Mouse (Mus musculus) intestine, embryonic 14.5 days (tissue): ENCODE measurements at regions not wholly inside any gene's neighbourhood (a gene's known extent, or its start where the extent isn't known, plus 50 kb on each side); places are given as distances from the start of the nearest gene placed in this dataset.

ENCODE experiments used
- ATAC-seq: fragments of 200-750 bp; cut with Nextera tagmentation; replicated peaks from 2 replicates; pipeline ENCODE4 v1.8.0; 2017; ENCODE audit warnings: low read depth, moderate number of reproducible peaks, moderate TSS enrichment, moderate library complexity; ENCODE audit not compliant: low FRiP score, low TSS enrichment
- DNase-seq: peaks from one replicate; pipeline ENCODE4 v3.0.0-alpha.2; 2018; ENCODE audit warnings: low spot score
- H3K27ac ChIP-seq: fragments of 300-500 bp; sonication (generic); 2 replicates; pipeline ENCODE4 v1.5.1; 2014; ENCODE audit warnings: low read depth, mild to moderate bottlenecking, control low read depth
- H3K27me3 ChIP-seq: fragments of 300-500 bp; sonication (generic); replicated peaks from 2 replicates; pipeline ENCODE4 v1.6.1; 2014; ENCODE audit warnings: low read length, control low read depth; ENCODE audit not compliant: control insufficient read depth, insufficient read depth
- H3K36me3 ChIP-seq: fragments of 300-500 bp; sonication (generic); 2 replicates; pipeline ENCODE4 v1.6.1; 2014; ENCODE audit warnings: low read length, control low read depth; ENCODE audit not compliant: control insufficient read depth, insufficient read depth
- H3K4me1 ChIP-seq: fragments of 300-500 bp; sonication (generic); replicated peaks from 2 replicates; pipeline ENCODE4 v1.6.1; 2014; ENCODE audit warnings: low read length, control low read depth, mixed read lengths; ENCODE audit not compliant: control insufficient read depth, insufficient read depth
- H3K4me2 ChIP-seq: fragments of 300-500 bp; sonication (generic); 2 replicates; pipeline ENCODE4 v1.6.1; 2014; ENCODE audit warnings: low read length
- H3K4me3 ChIP-seq: fragments of 300-500 bp; sonication (generic); 2 replicates; pipeline ENCODE4 v1.5.1; 2014; ENCODE audit warnings: low read depth, low read length, control low read depth, mixed read lengths
- H3K9ac ChIP-seq: fragments of 300-500 bp; sonication (generic); 2 replicates; pipeline ENCODE4 v1.6.1; 2014; ENCODE audit warnings: mild to moderate bottlenecking, low read length
- H3K9me3 ChIP-seq: fragments of 300-500 bp; sonication (generic); 2 replicates; pipeline ENCODE4 v1.6.1; 2016; ENCODE audit warnings: low read length, control low read depth; ENCODE audit not compliant: control insufficient read depth
- WGBS: fragments of 180-500 bp; shearing (Covaris S2); extraction: QIAGEN DNeasy Blood & Tissue Kit; methylation state at CpG from one replicate; pipeline ENCODE4 v1.1.7; 2014; 5-methylcytosine and 5-hydroxymethylcytosine counted together

GRCm38 (mm10) chr8:49254311-49254828, 410.6 kb upstream of the Tenm3 start:
- H3K4me1 ChIP-seq: no peaks in the 10 kb centered on the region
- no peak overlapping the region for H3K9ac ChIP-seq

GRCm38 (mm10) chr8:49243002-49243401, 399.3 kb upstream of the Tenm3 start:
- no peaks in the 10 kb centered on the region for H3K27me3 ChIP-seq
- DNase-seq: no peak

More at GRCm38 (mm10) chr8:49254311-49254828, 410.6 kb upstream of the Tenm3 start:
- WGBS: 71% methylated on average over 3 of the region's 3 CpGs
- Histone ChIP-seq H3K27me3 (no peaks in the 10 kb centered on the region), H3K9me3 (no peaks in the 10 kb centered on the region), H3K27ac (no peak overlapping the region), H3K4me2 (no peak overlapping the region), H3K36me3 (no peaks in the 10 kb centered on the region), H3K4me3 (no peak overlapping the region)
- DNase-seq (no peak), ATAC-seq (no peak)

GRCm38 (mm10) chr8:49236822-49237071, 393.0 kb upstream of the Tenm3 start:
- Histone ChIP-seq H3K9me3 (no peaks in the 10 kb centered on the region), H3K27me3 (no peaks in the 10 kb centered on the region), H3K27ac (no peak overlapping the region), H3K4me3 (no peak overlapping the region), H3K4me2 (no peak overlapping the region), H3K36me3 (no peaks in the 10 kb centered on the region), H3K4me1 (no peaks in the 10 kb centered on the region), H3K9ac (no peak overlapping the region)
- 74% methylated on average over 4 of the region's 4 CpGs for WGBS
- ATAC-seq (no peak), DNase-seq (no peak)

More at GRCm38 (mm10) chr8:49243002-49243401, 399.3 kb upstream of the Tenm3 start:
- Histone ChIP-seq H3K4me2 (no peak overlapping the region), H3K4me1 (no peaks in the 10 kb centered on the region), H3K4me3 (no peak overlapping the region), H3K9ac (no peak overlapping the region), H3K9me3 (no peaks in the 10 kb centered on the region), H3K36me3 (no peaks in the 10 kb centered on the region), H3K27ac (no peak overlapping the region)
- ATAC-seq: no peak
- WGBS: 63% methylated on average over 5 of the region's 5 CpGs

GRCm38 (mm10) chr8:49236021-49236821, 392.5 kb upstream of the Tenm3 start:
- H3K4me2 ChIP-seq: no peak overlapping the region
- 87% methylated on average over 7 of the region's 7 CpGs for WGBS
- H3K9me3 ChIP-seq: no peaks in the 10 kb centered on the region
- no peak overlapping the region for H3K9ac ChIP-seq
- DNase-seq (no peak), ATAC-seq (no peak)
- H3K27ac ChIP-seq: no peak overlapping the region
- H3K36me3 ChIP-seq: no peaks in the 10 kb centered on the region
- no peak overlapping the region for H3K4me3 ChIP-seq
- H3K4me1 ChIP-seq: no peaks in the 10 kb centered on the region
- H3K27me3 ChIP-seq: no peaks in the 10 kb centered on the region

- Histone ChIP-seq H3K9ac (no peak overlapping the region), H3K27ac (no peak overlapping the region), H3K4me1 (no peaks in the 10 kb centered on the region), H3K27me3 (no peaks in the 10 kb centered on the region), H3K9me3 (no peaks in the 10 kb centered on the region), H3K4me2 (no peak overlapping the region), H3K4me3 (no peak overlapping the region), H3K36me3 (no peaks in the 10 kb centered on the region)
- ATAC-seq (no peak), DNase-seq (no peak)
- WGBS: 73% methylated on average over 18 of the region's 18 CpGs
These were observed 380.2 kb upstream of the Tenm3 start for GRCm38 (mm10) chr8:49223841-49224420.

- Histone ChIP-seq H3K36me3 (no peaks in the 10 kb centered on the region), H3K4me1 (no peaks in the 10 kb centered on the region), H3K4me2 (no peak overlapping the region), H3K27me3 (no peaks in the 10 kb centered on the region), H3K27ac (no peak overlapping the region), H3K9me3 (no peaks in the 10 kb centered on the region), H3K9ac (no peak overlapping the region), H3K4me3 (no peak overlapping the region)
- WGBS: 71% methylated on average over 4 of the region's 4 CpGs
- no peak for DNase-seq
- ATAC-seq: no peak
These were observed 351.5 kb upstream of the Tenm3 start for GRCm38 (mm10) chr8:49195333-49195640.

GRCm38 (mm10) chr8:49194592-49195332, 351.0 kb upstream of the Tenm3 start:
- no peaks in the 10 kb centered on the region for H3K27me3 ChIP-seq

GRCm38 (mm10) chr8:49186853-49187252, 343.1 kb upstream of the Tenm3 start:
- DNase-seq (no peak), ATAC-seq (0 out of 2 replicates have a peak, but pooled peaks have one; percentile 53)
- WGBS: 73% methylated on average over 3 of the region's 3 CpGs
- H3K9ac ChIP-seq: no peak overlapping the region
- no peak overlapping the region for H3K27ac ChIP-seq
- no peaks in the 10 kb centered on the region for H3K27me3 ChIP-seq
- no peaks in the 10 kb centered on the region for H3K36me3 ChIP-seq
- H3K9me3 ChIP-seq: no peaks in the 10 kb centered on the region
- no peak overlapping the region for H3K4me3 ChIP-seq
- H3K4me2 ChIP-seq: no peak overlapping the region
- no peaks in the 10 kb centered on the region for H3K4me1 ChIP-seq

More at GRCm38 (mm10) chr8:49194592-49195332, 351.0 kb upstream of the Tenm3 start:
- H3K9me3 ChIP-seq: no peaks in the 10 kb centered on the region
- H3K4me1 ChIP-seq: no peaks in the 10 kb centered on the region
- H3K9ac ChIP-seq: no peak overlapping the region
- no peak overlapping the region for H3K27ac ChIP-seq
- DNase-seq: no peak
- H3K4me2 ChIP-seq: no peak overlapping the region
- WGBS: 79% methylated on average over 11 of the region's 11 CpGs
- ATAC-seq: no peak
- no peak overlapping the region for H3K4me3 ChIP-seq
- H3K36me3 ChIP-seq: no peaks in the 10 kb centered on the region
